Mouse (Mus musculus): ENCODE results near the gene Ppp1r15a.

DNA sequence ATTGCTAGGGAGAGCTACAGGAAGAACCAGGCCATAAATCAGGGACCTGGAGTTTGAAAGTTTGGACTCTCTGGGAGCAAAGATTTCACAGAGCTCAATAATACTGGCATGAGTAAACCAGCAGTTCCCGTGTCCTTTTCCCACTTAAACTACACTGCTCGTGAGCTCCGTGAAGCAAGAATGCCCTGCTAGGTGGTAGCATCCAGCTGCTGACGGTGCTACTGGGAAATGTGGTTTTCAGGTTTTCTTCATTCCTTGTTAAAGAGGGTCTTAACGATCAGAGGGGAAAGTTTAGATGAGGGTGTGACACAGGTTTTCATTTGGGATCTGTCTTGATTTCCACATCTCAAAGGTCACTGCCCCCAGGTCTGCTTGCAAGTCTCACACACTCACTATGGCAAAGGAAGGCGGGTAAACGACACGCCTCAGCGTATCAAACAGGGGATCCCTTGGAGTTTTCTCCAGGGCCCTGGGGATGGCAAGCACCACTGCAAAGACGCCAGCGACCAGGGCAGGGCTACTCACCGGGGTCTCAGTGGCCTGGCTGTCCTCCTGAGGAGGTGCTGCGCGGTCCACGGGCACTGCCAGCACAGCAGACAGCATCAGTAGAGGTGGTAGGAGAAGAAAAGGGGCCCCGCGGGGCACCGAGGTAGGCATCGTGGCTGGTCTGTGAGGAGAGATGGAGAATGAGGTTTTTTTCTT is 16.7 kb downstream of the Ppp1r15a start:
- TF ChIP-seq CTCF (IDR thresholded peaks at IDR 0.05; ENCODE audit: low read depth) (no peak), EP300 (optimal IDR thresholded peaks at IDR 0.05) (no peak)
